Mouse (Mus musculus) lung, postnatal 10 days (tissue): ENCODE measurements around the gene Amer2.

ENCODE experiments used
- DNase-seq: peaks from one replicate; pipeline ENCODE4 v3.0.0; 2021

Amer2 gene

GRCm38 (mm10) chr14:60388332-60388731, 15.3 kb downstream of the Amer2 start:
- DNase-seq: no peak

- DNase-seq: no peak
These were observed 19.1 kb downstream of the Amer2 start for GRCm38 (mm10) chr14:60392202-60392601.

- no peak for DNase-seq
These were observed 24.3 kb downstream of the Amer2 start for GRCm38 (mm10) chr14:60397321-60397720.

GRCm38 (mm10) chr14:60398861-60399260, 25.8 kb downstream of the Amer2 start:
- DNase-seq: no peak

GRCm38 (mm10) chr14:60403228-60403627, 30.2 kb downstream of the Amer2 start:
- no peak for DNase-seq

- no peak for DNase-seq
These were observed 32.8 kb downstream of the Amer2 start for GRCm38 (mm10) chr14:60405829-60406228.

- DNase-seq: no peak
These were observed 33.5 kb downstream of the Amer2 start for GRCm38 (mm10) chr14:60406543-60406942.

- DNase-seq: no peak
These were observed 34.3 kb downstream of the Amer2 start for GRCm38 (mm10) chr14:60407319-60407718.

- no peak for DNase-seq
These were observed 36.8 kb downstream of the Amer2 start for GRCm38 (mm10) chr14:60409702-60410491.

GRCm38 (mm10) chr14:60411229-60411628, 38.2 kb downstream of the Amer2 start:
- DNase-seq: no peak

GRCm38 (mm10) chr14:60414691-60415090, 41.6 kb downstream of the Amer2 start:
- DNase-seq: peak; percentile 74

- no peak for DNase-seq
These were observed 44.9 kb downstream of the Amer2 start for GRCm38 (mm10) chr14:60417924-60418323.

- DNase-seq: no peak
These were observed 49.9 kb downstream of the Amer2 start for GRCm38 (mm10) chr14:60422920-60423319.

GRCm38 (mm10) chr14:60424174-60424573, 51.1 kb downstream of the Amer2 start:
- DNase-seq: no peak

- no peak for DNase-seq
These were observed 52.5 kb downstream of the Amer2 start for GRCm38 (mm10) chr14:60425553-60425952.

GRCm38 (mm10) chr14:60427896-60428295, 54.8 kb downstream of the Amer2 start:
- no peak for DNase-seq

GRCm38 (mm10) chr14:60429513-60429912, 56.5 kb downstream of the Amer2 start:
- no peak for DNase-seq

GRCm38 (mm10) chr14:60431515-60431914, 58.5 kb downstream of the Amer2 start:
- DNase-seq: no peak

- no peak for DNase-seq
These were observed 59.1 kb downstream of the Amer2 start for GRCm38 (mm10) chr14:60432136-60432535.

- DNase-seq: peak; percentile 23
These were observed 62.5 kb downstream of the Amer2 start for GRCm38 (mm10) chr14:60435515-60435914.

- DNase-seq: no peak
These were observed 63.3 kb downstream of the Amer2 start for GRCm38 (mm10) chr14:60436364-60436763.
